Mouse (Mus musculus) midbrain, postnatal 0 days (tissue): ENCODE measurements around the gene Cfap54. TPM values are rescaled to one million over a fixed set of nuclear protein-coding genes. Genes with fewer than 3 reads are reported as not detected.
A peak's percentile ranks its signal among the peaks of the same experiment; 100 is the strongest.

Experiments
- ATAC-seq: fragments of 200-750 bp; cut with Nextera tagmentation; 2 replicates; pipeline ENCODE4 v1.8.0; 2017; ENCODE audit warnings: moderate number of reproducible peaks, mild to moderate bottlenecking, moderate TSS enrichment, moderate library complexity; ENCODE audit not compliant: low FRiP score
- DNase-seq: peaks from one replicate; pipeline ENCODE4 v3.0.0-alpha.2; 2015; ENCODE audit warnings: low spot score
- H3K27ac ChIP-seq: fragments of 300-500 bp; sonication (generic); 2 replicates; pipeline ENCODE4 v1.5.1; 2014; ENCODE audit warnings: low read depth, mild to moderate bottlenecking, low read length, mixed read lengths
- H3K27me3 ChIP-seq: fragments of 300-500 bp; sonication (generic); 2 replicates; pipeline ENCODE4 v1.6.1; 2014; ENCODE audit warnings: low read length, control low read depth, mixed read lengths; ENCODE audit not compliant: insufficient read depth
- H3K36me3 ChIP-seq: fragments of 300-500 bp; sonication (generic); 2 replicates; pipeline ENCODE4 v1.6.1; 2014; ENCODE audit warnings: low read length, control low read depth, mixed read lengths; ENCODE audit not compliant: insufficient read depth
- H3K4me1 ChIP-seq: fragments of 300-500 bp; sonication (generic); 2 replicates; pipeline ENCODE4 v1.6.1; 2014; ENCODE audit warnings: mild to moderate bottlenecking, control low read depth, antibody characterized with exemption, low read length, mixed read lengths; ENCODE audit not compliant: insufficient read depth
- H3K4me2 ChIP-seq: fragments of 300-500 bp; sonication (generic); 2 replicates; pipeline ENCODE4 v1.6.1; 2014; ENCODE audit warnings: low read depth, mild to moderate bottlenecking, low read length, mixed read lengths; ENCODE audit not compliant: poor library complexity, severe bottlenecking
- H3K4me3 ChIP-seq: fragments of 300-500 bp; sonication (generic); 2 replicates; pipeline ENCODE4 v1.5.1; 2014; ENCODE audit warnings: low read depth, mild to moderate bottlenecking, low read length, moderate library complexity
- H3K9ac ChIP-seq: fragments of 300-500 bp; sonication (generic); replicated peaks from 2 replicates; pipeline ENCODE4 v1.6.1; 2014; ENCODE audit warnings: mild to moderate bottlenecking, low read length, moderate library complexity, mixed read lengths; ENCODE audit not compliant: poor library complexity, severe bottlenecking
- H3K9me3 ChIP-seq: fragments of 300-500 bp; sonication (generic); 2 replicates; pipeline ENCODE4 v1.6.1; 2016; ENCODE audit warnings: low read length, control low read depth
- CTCF ChIP-seq: IDR thresholded peaks from 2 replicates; pipeline ENCODE4 v1.5.1; 2016; ENCODE audit warnings: antibody characterized with exemption, mild to moderate bottlenecking
- WGBS: fragments of 180-500 bp; shearing (Covaris S2); extraction: QIAGEN DNeasy Blood & Tissue Kit; methylation state at CpG from one replicate; pipeline ENCODE4 v1.1.7; 2014; 5-methylcytosine and 5-hydroxymethylcytosine counted together
- polyA plus RNA-seq: library from polyadenylated mRNA; unstranded; fragments of >200 nt; fragmentation: Nextera tagmentation; extraction: Ambion mirVana; gene quantifications from 2 replicates; pipeline ENCODE4 v1.2.1, GENCODE M21; 2015
- total RNA-seq: library from RNA; depleted of rRNA; stranded (reverse); fragments of >200 nt; gene quantifications from 2 replicates; pipeline ENCODE4 v1.2.3, GENCODE M21; 2014; rRNA removed

The Cfap54 gene
- total RNA-seq (4.7 and 4.9 TPM in 2 replicates), polyA plus RNA-seq (3.2 and 4.2 TPM in 2 replicates)

- no peaks in the 10 kb centered on the region for H3K9me3 ChIP-seq
- H3K9ac ChIP-seq = peak within 1 kb of the TSS; percentile 56; the same call in 1 of the 2 replicates
- H3K36me3 ChIP-seq = no peaks in the 10 kb centered on the region
- H3K4me2 ChIP-seq = peak within 1 kb of the TSS; percentile 79
- H3K4me3 ChIP-seq = peak within 1 kb of the TSS; percentile 53
- H3K27ac ChIP-seq = no peak within 1 kb of the TSS
- peak; percentile 97 for DNase-seq
- TF ChIP-seq CTCF = peak; percentile 97
- 2% methylated on average over 34 of the region's 34 CpGs for WGBS
- peak; percentile 83 for ATAC-seq
- no peaks in the 10 kb centered on the region for H3K27me3 ChIP-seq
- H3K4me1 ChIP-seq = no peaks in the 10 kb centered on the region
Observed at GRCm38 (mm10) chr10:93081133-93081779, at the start of gene Cfap54. TSS of gene Cfap54 (minus strand) at chr10:93081618.

- no peaks in the 10 kb centered on the region for H3K27me3 ChIP-seq
- no peak overlapping the region for H3K4me2 ChIP-seq
- peak overlapping the region; percentile 26; the same call in 1 of the 2 replicates for H3K27ac ChIP-seq
- no peaks in the 10 kb centered on the region for H3K9me3 ChIP-seq
- ATAC-seq (no peak), DNase-seq (no peak)
- no peak overlapping the region for H3K4me3 ChIP-seq
- H3K36me3 ChIP-seq = no peaks in the 10 kb centered on the region
- 29% methylated on average over 10 of the region's 10 CpGs for WGBS
- H3K4me1 ChIP-seq = no peaks in the 10 kb centered on the region
- no peak overlapping the region for H3K9ac ChIP-seq
- no peak for TF ChIP-seq CTCF
Observed at GRCm38 (mm10) chr10:93130456-93130940, 49.1 kb upstream of the Cfap54 start.

- H3K27me3 ChIP-seq = no peaks in the 10 kb centered on the region
- no peak for DNase-seq
- H3K9me3 ChIP-seq = no peaks in the 10 kb centered on the region
- ATAC-seq = no peak
- no peak overlapping the region for H3K4me3 ChIP-seq
- no peaks in the 10 kb centered on the region for H3K4me1 ChIP-seq
- TF ChIP-seq CTCF = no peak
- no peaks in the 10 kb centered on the region for H3K36me3 ChIP-seq
- H3K27ac ChIP-seq = peak overlapping the region; percentile 26; the same call in 1 of the 2 replicates
- H3K9ac ChIP-seq = no peak overlapping the region
- no peak overlapping the region for H3K4me2 ChIP-seq
- 40% methylated on average over 9 of the region's 9 CpGs for WGBS
Observed at GRCm38 (mm10) chr10:93129904-93130455, 48.6 kb upstream of the Cfap54 start.

GRCm38 (mm10) chr10:93129345-93129744 lies 47.9 kb upstream of the Cfap54 start:
- DNase-seq (no peak), ATAC-seq (no peak)
- 72% methylated on average over 1 of the region's 1 CpGs for WGBS
- H3K9ac ChIP-seq = no peak overlapping the region
- H3K9me3 ChIP-seq = no peaks in the 10 kb centered on the region
- no peaks in the 10 kb centered on the region for H3K36me3 ChIP-seq
- no peak overlapping the region for H3K4me3 ChIP-seq
- H3K4me1 ChIP-seq = no peaks in the 10 kb centered on the region
- no peak overlapping the region for H3K4me2 ChIP-seq
- no peaks in the 10 kb centered on the region for H3K27me3 ChIP-seq
- no peak for TF ChIP-seq CTCF
- H3K27ac ChIP-seq = no peak overlapping the region

- no peak for ATAC-seq
- Histone ChIP-seq H3K4me1 (no peaks in the 10 kb centered on the region), H3K9me3 (no peaks in the 10 kb centered on the region), H3K36me3 (no peaks in the 10 kb centered on the region), H3K9ac (no peak overlapping the region), H3K4me3 (no peak overlapping the region), H3K27me3 (no peaks in the 10 kb centered on the region), H3K27ac (no peak overlapping the region), H3K4me2 (no peak overlapping the region)
- DNase-seq = no peak
- TF ChIP-seq CTCF = no peak
- WGBS = 95% methylated on average over 2 of the region's 2 CpGs
Observed at GRCm38 (mm10) chr10:93128566-93128965, 47.1 kb upstream of the Cfap54 start.

- Histone ChIP-seq H3K4me3 (no peak overlapping the region), H3K4me2 (no peak overlapping the region), H3K27me3 (no peaks in the 10 kb centered on the region), H3K27ac (no peak overlapping the region), H3K4me1 (no peaks in the 10 kb centered on the region), H3K36me3 (no peaks in the 10 kb centered on the region), H3K9ac (no peak overlapping the region), H3K9me3 (no peaks in the 10 kb centered on the region)
- TF ChIP-seq CTCF = no peak
- DNase-seq (no peak), ATAC-seq (no peak)
- WGBS = 74% methylated on average over 3 of the region's 3 CpGs
Observed at GRCm38 (mm10) chr10:93126025-93126424, 44.6 kb upstream of the Cfap54 start.
